Mouse (Mus musculus) heart, postnatal 0 days (tissue): ENCODE measurements around the gene Mdh1.

Experiments
- CTCF ChIP-seq: IDR thresholded peaks from 2 replicates; pipeline ENCODE4 v1.5.1; 2016; ENCODE audit warnings: antibody characterized with exemption, control low read depth, low read depth
- EP300 ChIP-seq: IDR thresholded peaks from 2 replicates; pipeline ENCODE4 v1.6.1; 2016; ENCODE audit warnings: antibody characterized with exemption, low read depth

DNA sequence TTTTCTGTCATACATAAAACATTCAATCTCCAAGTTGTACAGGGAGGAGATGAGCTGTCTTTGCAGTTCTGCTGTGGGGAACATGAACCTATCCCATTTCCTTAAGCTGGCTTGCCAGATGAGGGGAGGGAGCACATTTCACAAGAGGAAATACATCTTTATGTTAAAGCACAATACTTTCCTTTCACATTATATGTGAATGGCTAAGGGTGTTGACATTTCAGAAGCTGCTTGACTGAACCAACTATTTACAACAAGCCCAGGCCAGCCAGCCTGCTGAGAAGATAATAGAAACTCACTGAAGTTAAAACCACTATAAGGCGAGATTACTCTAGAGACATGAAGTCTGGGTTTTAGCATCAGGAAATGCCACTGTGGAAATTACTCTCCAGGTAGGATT, 11.1 kb upstream of the Mdh1 start:
- TF ChIP-seq CTCF (no peak), EP300 (no peak)
